Comparison of ENCODE assay signal across 20 mouse cellular contexts in the genomic region with DNA sequence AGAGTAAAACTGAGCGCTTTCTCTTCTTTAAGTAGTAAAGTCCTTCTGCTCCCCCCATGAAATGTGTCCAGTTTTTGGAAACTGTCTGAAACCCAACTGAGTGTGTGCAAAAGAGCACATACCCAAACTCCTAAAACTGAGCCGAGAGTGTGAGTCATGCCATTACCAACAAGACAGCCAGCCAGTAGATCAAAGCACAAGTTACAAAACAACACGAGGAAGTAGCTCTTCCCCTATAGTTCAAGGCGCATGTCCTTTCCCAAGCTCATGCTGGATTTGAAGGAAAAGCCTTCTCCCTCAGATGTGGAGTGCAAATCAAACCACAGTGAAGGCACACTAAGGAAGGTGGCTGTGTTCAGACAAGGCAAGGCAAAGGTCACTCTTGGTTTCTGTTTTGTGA. TPM values are rescaled to one million over a fixed set of nuclear protein-coding genes. Genes with fewer than 3 reads are reported as not detected.
DNase-seq lines count a peak whose midpoint lies in the region; ATAC-seq and TF ChIP-seq lines count a peak whose summit lies in the region.
"Had no signal": no experiment of that assay in that cellular context is flagged by ENCODE, and none has a peak within 500 bp of the region (broad histone marks: within the 10 kb centered on the region; RNA-seq: fewer than 3 reads in every experiment).

No protein-coding gene starts in this region.

- no peak for TF ChIP-seq POLR2A in bone marrow macrophage, adult 2 months (IDR thresholded peaks at IDR 0.05; ENCODE audit: borderline replicate concordance, low read depth, low read length)

- peaks cover 18% of the 10 kb centered on the region for H3K4me1 ChIP-seq in bone marrow macrophage, adult 2 months (ENCODE audit: control insufficient read depth, insufficient read depth, low read length)
- H3K4me1 ChIP-seq: heart, embryonic 13.5 days; hindbrain, embryonic 15.5 days had no signal

- peak overlapping the region; percentile 20; the same call in 1 of the 2 replicates for H3K27ac ChIP-seq in bone marrow macrophage, adult 2 months (ENCODE audit: insufficient read depth, low read depth, low read length)
- H3K27ac ChIP-seq: embryonic facial prominence, embryonic 10.5 days; forebrain, embryonic 10.5 days; heart, embryonic 13.5 days; hindbrain, embryonic 15.5 days had no signal

- peak; percentile 55 for DNase-seq in heart, adult 11 months
- DNase-seq in heart, adult 9 months (ENCODE audit: low spot score in 2 of 2) = no peak
- peak; percentile 39 for DNase-seq in 416B (ENCODE audit: low read depth)
- DNase-seq in frontal cortex, postnatal 25 days (ENCODE audit: low spot score in 2 of 2) = no peak
- DNase-seq in ovary, postnatal 10 days (ENCODE audit: low spot score) = no peak
- DNase-seq: B cell, adult 2 months; cerebellum, adult 18-20 months; cerebellum, adult 9-11 months; cerebellum, postnatal 36 days; gastrocnemius, postnatal 10 days; heart, postnatal 36 days had no signal

- no peak overlapping the region for H3K4me3 ChIP-seq in bone marrow macrophage, adult 2 months (ENCODE audit: insufficient read depth, low read length)
- H3K4me3 ChIP-seq: embryonic facial prominence, embryonic 10.5 days; forebrain, embryonic 10.5 days; heart, embryonic 13.5 days; hindbrain, embryonic 15.5 days had no signal

- ATAC-seq in monocyte, adult 5-6 weeks (replicated peaks; ENCODE audit: insufficient number of reproducible peaks, low FRiP score, low TSS enrichment, poor library complexity, severe bottlenecking) = peak; percentile 82
- ATAC-seq: CD4-positive, CD25-positive, alpha-beta regulatory T cell, adult 4 months; forebrain, embryonic 14.5 days; intestine, embryonic 16.5 days had no signal

- no peak for TF ChIP-seq CTCF in bone marrow macrophage, adult 2 months (IDR thresholded peaks at IDR 0.05; ENCODE audit: low read depth, low read length)

RNA-seq across cellular contexts. Expression of a gene that starts 17.5 kb away (rescaled TPM):
- 73.2 and 75.7 TPM in 2 replicates for polyA plus RNA-seq in bone marrow macrophage, adult 2 months (2012; ENCODE audit: insufficient read depth, insufficient read length, missing spikeins)
- total RNA-seq in monocyte, adult 5-6 weeks (2017) = 43.6 to 67.8 TPM (median 52.4 TPM) in 3 replicates

Comparison
In these comparisons a context has a peak if more than half of its experiments do, and no peak if none do; other contexts are left out.
1. DNase-seq: peak in heart, adult 11 months (single experiment) and 416B (single experiment); none in heart, adult 9 months (0 of 2), frontal cortex, postnatal 25 days (0 of 2) and ovary, postnatal 10 days (single experiment).